Mouse (Mus musculus): ENCODE results near the gene Gsdma3. TPM values are rescaled to one million over a fixed set of nuclear protein-coding genes. Genes with fewer than 3 reads are reported as not detected.
"Not testable (repeated sequence)": the region's sequence is repeated elsewhere in the genome, so short reads cannot be mapped to it uniquely, and the experiment has no call there.

Gsdma3 gene
- total and polyA plus RNA-seq, 3 experiments, result 2.7 to 2.9 TPM; not detected in 1

DNA sequence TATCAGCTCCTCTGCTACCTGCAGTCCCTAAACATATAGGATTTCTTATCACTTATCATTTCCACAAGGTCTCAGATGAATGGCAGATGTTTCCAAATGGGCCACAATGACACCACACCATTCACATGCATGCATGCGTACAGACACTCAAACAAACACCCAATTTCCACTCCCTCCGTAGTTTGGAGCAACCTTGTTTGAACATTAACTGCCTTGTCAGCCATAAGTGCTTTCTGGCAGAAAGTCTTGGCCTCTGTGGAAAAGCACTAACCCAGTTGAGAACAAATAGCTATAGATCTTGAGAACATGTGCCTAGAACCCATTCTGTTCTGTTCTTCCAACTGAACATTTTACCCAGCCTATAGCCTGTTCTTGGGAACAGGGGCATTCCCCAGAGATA lies 19.8 kb downstream of the Gsdma3 start:
- no peak for DNase-seq
- Histone ChIP-seq H3K27ac (no peak overlapping the region), H3K79me2 (replicated peaks; ENCODE audit: control insufficient read depth, insufficient read depth, low read length) (no peaks in the 10 kb centered on the region), H3K9ac (ENCODE audit: low read depth, low read length) (no peak overlapping the region), H3K36me3 (ENCODE audit: control insufficient read depth, insufficient read depth, low read length) (no peaks in the 10 kb centered on the region), H3K4me1 (ENCODE audit: control insufficient read depth, insufficient read depth, low read length) (no peaks in the 10 kb centered on the region), H3K4me3 (no peak overlapping the region), H3K27me3 (ENCODE audit: control insufficient read depth, insufficient read depth, low read length) (no peaks in the 10 kb centered on the region)
- no peak for TF ChIP-seq EP300 (IDR thresholded peaks at IDR 0.05; ENCODE audit: insufficient read depth, low read depth, low read length)
- TF ChIP-seq CTCF (IDR thresholded peaks at IDR 0.05), result no peak
- TF ChIP-seq POLR2A (IDR thresholded peaks at IDR 0.05; ENCODE audit: insufficient read depth, low read depth, low read length), result no peak
- WGBS, result 70% methylated on average over 2 of the region's 2 CpGs
- intact Hi-C loops (cut with DNase I), result no loop called here

DNA sequence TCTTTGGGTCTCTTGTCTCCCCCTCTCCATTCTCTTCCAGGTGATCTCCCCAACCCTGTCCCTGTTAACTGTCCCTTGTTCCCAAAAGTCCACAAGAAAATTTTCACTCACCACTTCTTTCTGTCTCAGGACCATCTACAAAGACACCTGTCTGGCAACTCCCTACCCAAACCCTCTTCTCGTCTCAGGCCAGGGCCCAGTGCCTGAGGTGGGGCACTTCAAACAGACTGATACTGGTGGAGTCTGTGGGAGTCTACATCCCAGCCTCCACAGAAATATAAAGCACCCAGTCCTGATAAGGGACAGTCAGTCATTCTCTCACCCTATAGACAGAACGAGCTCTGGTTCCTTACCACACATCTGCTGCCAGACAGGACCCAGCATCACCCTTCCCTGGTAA lies 20.3 kb downstream of the Gsdma3 start, which contains the start of gene Gsdma2:
Gene Gsdma2, plus strand, starts transcription at position 301 of the 400 bp plus-strand sequence.
- Histone ChIP-seq H3K4me3 (no peak within 1 kb of the TSS), H3K4me1 (ENCODE audit: control insufficient read depth, insufficient read depth, low read length) (no peaks in the 10 kb centered on the region), H3K27me3 (ENCODE audit: control insufficient read depth, insufficient read depth, low read length) (no peaks in the 10 kb centered on the region), H3K9ac (ENCODE audit: low read depth, low read length) (no peak within 1 kb of the TSS), H3K27ac (no peak within 1 kb of the TSS), H3K79me2 (replicated peaks; ENCODE audit: control insufficient read depth, insufficient read depth, low read length) (no peaks in the 10 kb centered on the region), H3K36me3 (ENCODE audit: control insufficient read depth, insufficient read depth, low read length) (no peaks in the 10 kb centered on the region)
- WGBS, result 38% methylated on average over 2 of the region's 2 CpGs
- intact Hi-C loops (cut with DNase I), result no loop called here
- TF ChIP-seq EP300 (IDR thresholded peaks at IDR 0.05; ENCODE audit: insufficient read depth, low read depth, low read length) (no peak), POLR2A (IDR thresholded peaks at IDR 0.05; ENCODE audit: insufficient read depth, low read depth, low read length) (no peak), CTCF (IDR thresholded peaks at IDR 0.05) (no peak)
- DNase-seq, result no peak

DNA sequence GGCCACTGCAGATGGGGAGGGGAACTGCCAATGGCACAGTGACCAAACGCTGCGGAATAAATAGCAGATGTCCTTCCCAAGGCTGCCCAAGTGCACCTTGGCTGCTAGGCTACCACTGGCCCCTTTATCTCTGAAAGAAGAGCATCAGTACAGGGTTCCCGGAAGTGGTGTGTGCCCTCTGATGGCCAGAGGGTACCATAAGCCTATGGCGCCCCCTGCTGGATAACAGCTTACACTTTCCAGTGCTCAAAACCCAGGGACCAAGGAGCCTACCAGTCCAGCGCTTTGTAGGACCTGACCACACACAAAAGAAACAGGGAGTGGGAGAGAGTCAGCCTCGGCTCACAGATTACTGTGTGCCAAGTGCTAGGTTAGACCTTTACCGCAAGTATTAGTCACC lies 28.9 kb downstream of the Gsdma3 start:
- intact Hi-C loops (cut with DNase I), result loop anchor here (1.0 kb wide), 2 partner anchors 20 to 49 kb away; no protein-coding TSS in a partner anchor
- not testable (repeated sequence) for H3K4me1 ChIP-seq (ENCODE audit: control insufficient read depth, insufficient read depth, low read length)

DNA sequence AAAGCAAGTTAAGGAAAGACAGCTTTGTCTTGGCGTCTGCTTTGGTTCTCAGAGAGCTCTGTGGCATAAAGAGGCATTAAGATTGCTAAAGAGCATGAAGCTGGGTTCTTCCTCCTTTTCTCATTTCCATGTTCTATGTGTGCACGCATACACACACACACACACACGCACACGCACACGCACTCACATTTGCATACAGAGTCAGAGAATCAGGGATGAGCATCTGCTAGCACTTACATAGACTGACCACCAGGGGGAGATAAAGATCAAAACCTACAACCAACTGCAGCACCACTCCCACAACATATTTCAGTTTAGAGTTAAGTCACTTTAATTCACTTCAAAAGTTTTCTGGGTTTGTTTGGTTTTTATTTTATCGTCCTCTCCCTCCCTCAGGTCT lies 34.4 kb downstream of the Gsdma3 start:
- Histone ChIP-seq H3K27ac (no peak overlapping the region), H3K79me2 (replicated peaks; ENCODE audit: control insufficient read depth, insufficient read depth, low read length) (no peaks in the 10 kb centered on the region), H3K4me1 (ENCODE audit: control insufficient read depth, insufficient read depth, low read length) (no peaks in the 10 kb centered on the region; the same call in 1 of the 2 replicates), H3K36me3 (ENCODE audit: control insufficient read depth, insufficient read depth, low read length) (no peaks in the 10 kb centered on the region), H3K27me3 (ENCODE audit: control insufficient read depth, insufficient read depth, low read length) (no peaks in the 10 kb centered on the region), H3K9ac (ENCODE audit: low read depth, low read length) (no peak overlapping the region), H3K4me3 (no peak overlapping the region)
- peak; percentile 87 for TF ChIP-seq CTCF (IDR thresholded peaks at IDR 0.05)
- no peak for TF ChIP-seq EP300 (IDR thresholded peaks at IDR 0.05; ENCODE audit: insufficient read depth, low read depth, low read length)
- TF ChIP-seq POLR2A (IDR thresholded peaks at IDR 0.05; ENCODE audit: insufficient read depth, low read depth, low read length), result no peak
- intact Hi-C loops (cut with DNase I), result no loop called here
- WGBS, result 8% methylated on average over 6 of the region's 6 CpGs
- DNase-seq, result peak in 1 of 2 experiments; percentile 14

More for the DNA sequence above, 28.9 kb downstream of the Gsdma3 start:
- H3K4me3 ChIP-seq; H3K27me3 ChIP-seq (ENCODE audit: control insufficient read depth, insufficient read depth, low read length); H3K27ac ChIP-seq; H3K9ac ChIP-seq (ENCODE audit: low read depth, low read length); H3K36me3 ChIP-seq (ENCODE audit: control insufficient read depth, insufficient read depth, low read length); H3K79me2 ChIP-seq (replicated peaks; ENCODE audit: control insufficient read depth, insufficient read depth, low read length): not testable (repeated sequence)
- TF ChIP-seq CTCF (IDR thresholded peaks at IDR 0.05), result peak; percentile 54
- WGBS, result 14% methylated on average over 7 of the region's 7 CpGs
- DNase-seq, result peak; percentile 24 to 43

DNA sequence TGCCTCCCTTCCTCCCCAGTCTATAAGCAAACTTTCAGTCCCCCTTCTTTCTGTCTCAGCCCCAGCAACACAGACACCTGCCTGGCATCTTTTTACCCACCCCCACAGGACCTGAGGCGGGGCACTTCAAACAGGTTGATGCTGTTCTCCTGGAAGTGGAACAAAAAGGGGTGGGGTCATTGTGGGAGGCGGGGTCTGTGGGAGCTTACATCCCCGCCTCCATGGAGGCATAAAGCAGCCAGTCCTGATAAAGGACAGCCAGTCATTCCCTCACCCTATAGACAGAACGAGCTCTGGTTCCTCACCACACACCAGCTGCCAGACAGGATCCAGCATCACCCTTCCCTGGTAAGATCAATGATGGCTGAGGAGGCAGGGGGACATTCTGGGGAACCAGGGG lies 37.9 kb downstream of the Gsdma3 start, which contains the start of gene Gsdma:
Gene Gsdma, plus strand, starts transcription at position 261 of the 400 bp plus-strand sequence.
- H3K4me1 ChIP-seq (ENCODE audit: control insufficient read depth, insufficient read depth, low read length), result no peaks in the 10 kb centered on the region; the same call in 1 of the 2 replicates

DNA sequence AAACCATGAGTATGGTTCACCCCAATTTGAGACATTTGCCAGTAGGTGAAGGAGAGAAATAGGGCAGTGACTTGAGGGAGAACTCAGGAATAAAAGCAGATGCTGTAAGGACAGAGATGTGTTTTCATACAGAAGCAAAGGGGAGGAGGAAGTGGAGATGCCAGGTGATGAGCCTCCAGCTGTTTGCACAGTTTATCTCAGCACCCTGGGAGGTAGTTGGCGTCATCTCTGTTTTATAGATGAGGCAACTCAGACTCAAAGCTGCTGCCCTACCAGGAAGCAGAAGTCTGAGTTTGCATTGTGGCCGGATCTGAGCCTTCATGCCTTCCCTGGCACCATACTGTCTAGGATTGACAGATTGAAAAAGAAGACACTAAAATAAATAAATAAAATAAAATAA lies 42.8 kb downstream of the Gsdma3 start:
- DNase-seq, result no peak
- Histone ChIP-seq H3K27ac (no peak overlapping the region), H3K4me1 (ENCODE audit: control insufficient read depth, insufficient read depth, low read length) (no peaks in the 10 kb centered on the region), H3K79me2 (replicated peaks; ENCODE audit: control insufficient read depth, insufficient read depth, low read length) (no peaks in the 10 kb centered on the region), H3K4me3 (no peak overlapping the region), H3K36me3 (ENCODE audit: control insufficient read depth, insufficient read depth, low read length) (no peaks in the 10 kb centered on the region), H3K9ac (ENCODE audit: low read depth, low read length) (no peak overlapping the region), H3K27me3 (ENCODE audit: control insufficient read depth, insufficient read depth, low read length) (peaks cover 5% of the 10 kb centered on the region)
- WGBS, result 52% methylated on average over 2 of the region's 2 CpGs
- TF ChIP-seq POLR2A (IDR thresholded peaks at IDR 0.05; ENCODE audit: insufficient read depth, low read depth, low read length) (no peak), EP300 (IDR thresholded peaks at IDR 0.05; ENCODE audit: insufficient read depth, low read depth, low read length) (no peak), CTCF (IDR thresholded peaks at IDR 0.05) (no peak)
- intact Hi-C loops (cut with DNase I), result no loop called here

More for the DNA sequence above, 37.9 kb downstream of the Gsdma3 start, which contains the start of gene Gsdma:
- no peak within 1 kb of the TSS for H3K9ac ChIP-seq (ENCODE audit: low read depth, low read length)
- no peak for DNase-seq
- H3K79me2 ChIP-seq (replicated peaks; ENCODE audit: control insufficient read depth, insufficient read depth, low read length), result no peaks in the 10 kb centered on the region
- no peak within 1 kb of the TSS for H3K27ac ChIP-seq
- 31% methylated on average over 4 of the region's 4 CpGs for WGBS
- H3K27me3 ChIP-seq (ENCODE audit: control insufficient read depth, insufficient read depth, low read length), result peaks cover 5% of the 10 kb centered on the region
- H3K4me3 ChIP-seq, result no peak within 1 kb of the TSS
- no peak for TF ChIP-seq EP300 (IDR thresholded peaks at IDR 0.05; ENCODE audit: insufficient read depth, low read depth, low read length)
- no peak for TF ChIP-seq POLR2A (IDR thresholded peaks at IDR 0.05; ENCODE audit: insufficient read depth, low read depth, low read length)
- no peak for TF ChIP-seq CTCF (IDR thresholded peaks at IDR 0.05)
- H3K36me3 ChIP-seq (ENCODE audit: control insufficient read depth, insufficient read depth, low read length), result no peaks in the 10 kb centered on the region
- intact Hi-C loops (cut with DNase I), result no loop called here

Measured in heart, adult 2 months (tissue).